In genomic region chr13:6643968-6644367, GRCm38 (mm10) we compare ENCODE assay signal across 1 mouse cellular context.
TF ChIP-seq lines count a peak whose summit lies in the region.

No protein-coding gene starts in this region.

TF ChIP-seq in CH12.LX, 34 proteins besides CTCF, POLR2A, EP300 and RAD21 (continued from another document):
- no peak for TF ChIP-seq ZKSCAN1 (IDR thresholded peaks at IDR 0.05; ENCODE audit: borderline replicate concordance, low read depth, low read length)
- no peak for TF ChIP-seq NRF1 (IDR thresholded peaks at IDR 0.05; ENCODE audit: low read depth, low read length)
- TF ChIP-seq ZMIZ1 (IDR thresholded peaks at IDR 0.05; ENCODE audit: low read depth, low read length): no peak
- no peak for TF ChIP-seq PAX5 (IDR thresholded peaks at IDR 0.05; ENCODE audit: low read length)
- no peak for TF ChIP-seq CHD2 (IDR thresholded peaks at IDR 0.05; ENCODE audit: low read length)
- no peak for TF ChIP-seq MAFK (IDR thresholded peaks at IDR 0.05; ENCODE audit: insufficient replicate concordance, low read length)
- TF ChIP-seq MYC (IDR thresholded peaks at IDR 0.05; ENCODE audit: low read depth, low read length): no peak
- TF ChIP-seq ZNF384 (IDR thresholded peaks at IDR 0.05; ENCODE audit: low read depth, low read length): no peak
